Mouse (Mus musculus) liver, embryonic 16.5 days (tissue): ENCODE results near the gene Mbnl1. TPM values are rescaled to one million over a fixed set of nuclear protein-coding genes. Genes with fewer than 3 reads are reported as not detected.

Source experiments
- ATAC-seq: fragments of 200-750 bp; cut with Nextera tagmentation; 2 replicates; pipeline ENCODE4 v1.8.0; 2017; ENCODE audit warnings: low read depth, mild to moderate bottlenecking, moderate number of reproducible peaks, moderate library complexity
- H3K27ac ChIP-seq: fragments of 300-500 bp; sonication (generic); 2 replicates; pipeline ENCODE4 v1.5.1; 2014; ENCODE audit warnings: mild to moderate bottlenecking, low read length
- H3K27me3 ChIP-seq: fragments of 300-500 bp; sonication (generic); 2 replicates; pipeline ENCODE4 v1.6.1; 2014; ENCODE audit warnings: low read depth, low read length, mixed read lengths; ENCODE audit not compliant: control insufficient read depth, insufficient read depth
- H3K36me3 ChIP-seq: fragments of 300-500 bp; sonication (generic); 2 replicates; pipeline ENCODE4 v1.6.1; 2014; ENCODE audit warnings: mild to moderate bottlenecking; ENCODE audit not compliant: control insufficient read depth, insufficient read depth
- H3K4me1 ChIP-seq: fragments of 300-500 bp; sonication (generic); 2 replicates; pipeline ENCODE4 v1.6.1; 2014; ENCODE audit warnings: low read depth, low read length, mixed read lengths; ENCODE audit not compliant: control insufficient read depth
- H3K4me2 ChIP-seq: fragments of 300-500 bp; sonication (generic); 2 replicates; pipeline ENCODE4 v1.6.1; 2014; ENCODE audit warnings: low read depth, low read length, mixed read lengths
- H3K4me3 ChIP-seq: fragments of 300-500 bp; sonication (generic); 2 replicates; pipeline ENCODE4 v1.5.1; 2014; ENCODE audit warnings: low read depth, mild to moderate bottlenecking, low read length
- H3K9ac ChIP-seq: fragments of 300-500 bp; sonication (generic); 2 replicates; pipeline ENCODE4 v1.6.1; 2014; ENCODE audit warnings: low read depth, low read length
- H3K9me3 ChIP-seq: fragments of 300-500 bp; sonication (generic); replicated peaks from 2 replicates; pipeline ENCODE4 v1.6.1; 2016; ENCODE audit warnings: low read length; ENCODE audit not compliant: control insufficient read depth
- WGBS: fragments of 180-500 bp; shearing (Covaris S2); extraction: QIAGEN DNeasy Blood & Tissue Kit; methylation state at CpG from one replicate; pipeline ENCODE4 v1.1.7; 2014; ENCODE audit not compliant: insufficient replicate concordance; 5-methylcytosine and 5-hydroxymethylcytosine counted together
- polyA plus RNA-seq: library from polyadenylated mRNA; unstranded; fragments of >200 nt; fragmentation: Nextera tagmentation; extraction: Ambion mirVana; gene quantifications from 2 replicates; pipeline ENCODE4 v1.2.1, GENCODE M21; 2015

The Mbnl1 gene
- polyA plus RNA-seq, 1 experiment from 2014 or later = 88.7 TPM

DNA sequence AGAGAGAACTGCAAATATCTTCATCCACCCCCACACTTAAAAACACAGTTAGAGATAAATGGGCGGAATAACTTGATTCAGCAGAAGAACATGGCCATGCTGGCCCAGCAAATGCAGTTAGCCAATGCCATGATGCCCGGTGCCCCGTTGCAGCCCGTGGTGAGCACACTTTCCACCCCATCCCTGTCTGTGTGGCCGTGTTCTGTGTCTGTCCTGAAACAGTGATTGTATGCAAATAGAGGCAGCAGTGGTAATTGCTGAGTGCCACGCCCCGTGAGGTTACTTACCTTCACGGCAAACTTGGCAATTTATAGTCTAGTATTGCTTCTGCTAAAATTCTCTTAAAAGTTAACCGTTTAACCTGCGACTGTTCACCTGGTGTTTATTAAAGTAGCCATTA, 123.0 kb downstream of the Mbnl1 start:
- Histone ChIP-seq H3K9me3 (no peaks in the 10 kb centered on the region), H3K27me3 (no peaks in the 10 kb centered on the region), H3K4me1 (peaks cover 5% of the 10 kb centered on the region), H3K36me3 (peaks cover 9% of the 10 kb centered on the region), H3K27ac (no peak overlapping the region), H3K9ac (no peak overlapping the region), H3K4me3 (no peak overlapping the region), H3K4me2 (no peak overlapping the region)
- WGBS = 70% methylated on average over 10 of the region's 10 CpGs
- no peak for ATAC-seq

DNA sequence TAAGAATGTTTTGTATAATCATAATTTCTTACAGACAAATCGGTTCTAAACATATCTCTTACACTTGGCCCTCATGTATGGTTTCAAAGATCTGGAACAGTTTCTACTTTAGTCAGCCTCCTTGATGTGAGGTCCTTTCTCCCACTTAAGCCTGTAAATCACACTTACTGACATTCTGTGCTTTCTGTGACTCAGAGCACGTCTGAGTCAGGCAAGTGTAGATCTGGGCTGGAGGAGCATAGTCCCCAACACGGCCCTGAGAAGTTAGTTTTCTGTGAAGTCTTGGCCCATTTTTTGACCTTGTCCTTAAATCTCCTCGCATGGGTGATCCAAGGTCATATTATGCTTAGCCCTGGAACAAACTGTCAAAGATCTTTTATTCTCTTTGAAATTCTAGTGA, 124.4 kb downstream of the Mbnl1 start:
- Histone ChIP-seq H3K27ac (no peak overlapping the region), H3K4me3 (no peak overlapping the region), H3K27me3 (no peaks in the 10 kb centered on the region), H3K9ac (no peak overlapping the region), H3K4me2 (no peak overlapping the region), H3K36me3 (peaks cover 9% of the 10 kb centered on the region), H3K9me3 (no peaks in the 10 kb centered on the region), H3K4me1 (peaks cover 5% of the 10 kb centered on the region)
- ATAC-seq = no peak
- 74% methylated on average over 4 of the region's 4 CpGs for WGBS

DNA sequence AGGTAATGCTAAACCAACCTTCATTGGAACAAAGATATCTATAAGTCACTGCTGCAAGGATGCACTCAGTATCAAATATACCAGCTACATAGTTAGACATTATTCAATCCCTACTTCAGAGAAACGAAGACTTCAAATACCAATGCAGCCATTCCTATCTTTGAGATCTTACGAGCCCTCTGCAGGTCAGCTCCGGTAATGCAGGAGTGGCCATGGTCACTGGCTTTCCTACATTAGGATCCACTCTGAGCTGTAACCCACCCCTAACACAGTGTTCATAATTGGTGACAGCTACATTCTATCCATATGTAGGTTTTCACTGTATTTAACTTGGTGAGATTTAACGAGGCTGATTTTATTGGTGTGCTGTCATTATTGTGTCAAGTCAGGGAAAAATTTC, 129.1 kb downstream of the Mbnl1 start:
- H3K36me3 ChIP-seq = peaks cover 9% of the 10 kb centered on the region
- 15% methylated on average over 4 of the region's 4 CpGs for WGBS
- no peak overlapping the region for H3K4me2 ChIP-seq
- H3K27ac ChIP-seq = no peak overlapping the region
- no peaks in the 10 kb centered on the region for H3K27me3 ChIP-seq
- H3K9ac ChIP-seq = no peak overlapping the region
- no peaks in the 10 kb centered on the region for H3K9me3 ChIP-seq
- ATAC-seq = no peak
- no peak overlapping the region for H3K4me3 ChIP-seq
- H3K4me1 ChIP-seq = peaks cover 22% of the 10 kb centered on the region

DNA sequence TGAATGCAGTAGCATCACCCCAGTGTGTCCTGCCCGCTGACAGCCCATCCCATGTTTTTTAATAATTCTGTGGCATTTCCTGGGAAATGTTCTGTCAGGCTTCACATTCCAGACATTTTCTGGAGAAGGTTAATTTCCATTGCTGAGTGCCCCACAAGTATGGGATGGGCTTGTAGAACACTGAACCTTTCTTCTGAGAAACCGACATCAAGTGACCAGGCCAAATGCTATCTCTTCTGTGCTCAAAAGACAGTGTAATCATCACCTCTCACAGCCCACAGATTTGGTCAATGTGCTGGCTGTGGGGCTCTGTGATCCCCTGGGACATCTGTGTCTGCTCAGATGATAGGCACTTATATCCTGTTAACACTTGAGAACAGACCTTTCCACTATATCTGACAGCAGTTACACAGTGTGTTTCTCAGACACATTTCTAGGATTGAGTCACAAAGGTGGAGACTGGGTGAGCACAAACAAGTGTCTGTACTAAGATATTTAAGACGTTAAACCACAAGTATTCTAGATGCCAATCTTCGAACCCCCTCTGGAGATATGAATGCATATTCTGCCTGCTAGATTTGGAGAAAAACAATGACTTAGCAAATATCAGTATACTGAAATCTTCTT, 130.4 kb downstream of the Mbnl1 start:
- peak overlapping the region; percentile 44; the same call in 1 of the 2 replicates for H3K4me2 ChIP-seq
- 37% methylated on average over 4 of the region's 4 CpGs for WGBS
- no peak overlapping the region for H3K4me3 ChIP-seq
- H3K9me3 ChIP-seq = no peaks in the 10 kb centered on the region
- no peaks in the 10 kb centered on the region for H3K27me3 ChIP-seq
- peaks cover 26% of the 10 kb centered on the region for H3K4me1 ChIP-seq
- peaks cover 2% of the 10 kb centered on the region for H3K36me3 ChIP-seq
- H3K9ac ChIP-seq = no peak overlapping the region
- peak overlapping the region; percentile 75 for H3K27ac ChIP-seq
- ATAC-seq = peak; percentile 94

DNA sequence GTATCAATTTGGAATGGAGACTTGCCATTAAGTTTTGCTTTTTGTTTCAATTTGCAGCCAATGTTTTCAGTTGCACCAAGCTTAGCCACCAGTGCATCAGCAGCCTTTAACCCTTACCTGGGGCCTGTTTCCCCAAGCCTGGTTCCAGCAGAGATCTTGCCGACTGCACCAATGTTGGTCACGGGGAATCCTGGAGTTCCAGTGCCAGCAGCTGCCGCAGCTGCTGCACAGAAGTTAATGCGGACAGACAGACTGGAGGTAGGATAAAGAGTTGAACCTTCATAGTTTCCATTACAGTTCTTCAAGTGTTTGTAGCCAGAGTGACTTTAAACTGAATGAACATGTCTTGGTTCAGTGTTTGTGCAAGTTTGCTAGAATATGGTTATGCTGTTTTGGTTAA, 131.0 kb downstream of the Mbnl1 start:
- H3K36me3 ChIP-seq = no peaks in the 10 kb centered on the region
- H3K9me3 ChIP-seq = no peaks in the 10 kb centered on the region
- H3K27ac ChIP-seq = peak overlapping the region; percentile 88
- H3K9ac ChIP-seq = no peak overlapping the region
- no peaks in the 10 kb centered on the region for H3K27me3 ChIP-seq
- H3K4me2 ChIP-seq = peak overlapping the region; percentile 44
- ATAC-seq = no peak
- 58% methylated on average over 4 of the region's 4 CpGs for WGBS
- H3K4me1 ChIP-seq = peaks cover 26% of the 10 kb centered on the region
- H3K4me3 ChIP-seq = peak overlapping the region; percentile 8; the same call in 1 of the 2 replicates

GRCm38 (mm10) chr3:60604205-60604604, 131.6 kb downstream of the Mbnl1 start:
- Histone ChIP-seq H3K36me3 (no peaks in the 10 kb centered on the region), H3K9me3 (no peaks in the 10 kb centered on the region), H3K4me2 (peak overlapping the region; percentile 44; the same call in 1 of the 2 replicates), H3K4me3 (no peak overlapping the region), H3K27me3 (no peaks in the 10 kb centered on the region), H3K27ac (peak overlapping the region; percentile 88; the same call in 1 of the 2 replicates), H3K4me1 (peaks cover 26% of the 10 kb centered on the region), H3K9ac (no peak overlapping the region)
- no peak for ATAC-seq
- WGBS = 20% methylated on average over 6 of the region's 6 CpGs

DNA sequence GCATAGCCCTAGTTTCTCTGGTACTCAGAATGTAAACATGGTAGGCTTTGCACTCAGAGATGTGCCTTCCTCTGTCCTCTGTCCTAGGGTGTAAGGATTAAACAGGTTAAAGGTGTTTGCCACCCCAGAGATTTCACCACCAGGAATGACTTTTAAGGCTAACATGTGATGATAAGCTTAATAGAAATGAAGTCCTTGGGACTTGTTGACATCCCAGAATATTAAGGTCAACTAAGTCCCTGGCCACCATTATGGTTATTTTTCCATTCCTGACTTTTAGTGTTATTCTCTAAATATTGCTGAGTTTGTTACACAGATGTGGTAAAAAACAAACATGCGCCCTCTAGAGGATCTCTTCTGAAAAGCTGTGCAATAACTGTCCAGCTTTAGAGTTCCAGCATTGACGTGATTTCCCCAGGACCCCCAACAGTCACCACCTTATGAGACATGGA, 136.3 kb downstream of the Mbnl1 start:
- no peaks in the 10 kb centered on the region for H3K9me3 ChIP-seq
- no peak overlapping the region for H3K27ac ChIP-seq
- H3K27me3 ChIP-seq = no peaks in the 10 kb centered on the region
- no peak overlapping the region for H3K9ac ChIP-seq
- H3K4me1 ChIP-seq = peaks cover 10% of the 10 kb centered on the region
- ATAC-seq = 0 out of 2 replicates have a peak, but pooled peaks have one; percentile 20
- 11% methylated on average over 2 of the region's 2 CpGs for WGBS
- peaks cover 3% of the 10 kb centered on the region for H3K36me3 ChIP-seq
- H3K4me3 ChIP-seq = no peak overlapping the region
- H3K4me2 ChIP-seq = no peak overlapping the region

DNA sequence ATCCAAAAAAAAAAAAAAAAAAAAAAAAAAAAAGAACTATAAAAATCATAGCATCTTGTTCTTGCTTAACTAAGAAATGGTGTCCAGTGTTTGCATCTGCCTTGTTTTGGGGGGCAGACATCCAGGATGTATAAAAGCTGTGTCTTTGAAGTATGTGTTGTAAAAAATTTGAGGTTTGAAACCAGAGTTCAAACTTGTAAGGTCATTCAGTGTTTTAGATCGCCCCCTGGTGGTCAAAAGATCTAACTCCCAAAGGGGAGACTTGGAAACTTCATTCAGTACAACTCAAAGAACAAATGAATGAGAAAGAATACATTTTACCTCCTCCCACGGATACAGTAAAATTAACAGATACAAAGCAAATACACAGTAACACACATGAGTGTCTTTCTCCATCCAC, 139.2 kb downstream of the Mbnl1 start:
- Histone ChIP-seq H3K9ac (no peak overlapping the region), H3K36me3 (peaks cover 9% of the 10 kb centered on the region), H3K4me2 (no peak overlapping the region), H3K9me3 (no peaks in the 10 kb centered on the region), H3K4me3 (no peak overlapping the region), H3K27ac (no peak overlapping the region), H3K4me1 (peaks cover 3% of the 10 kb centered on the region), H3K27me3 (no peaks in the 10 kb centered on the region)
- no peak for ATAC-seq
- WGBS = 19% methylated on average over 2 of the region's 2 CpGs

- 79% methylated on average over 7 of the region's 7 CpGs for WGBS
- no peaks in the 10 kb centered on the region; the same call in none of the 2 replicates for H3K4me1 ChIP-seq
- no peak overlapping the region for H3K9ac ChIP-seq
- no peak overlapping the region for H3K27ac ChIP-seq
- H3K4me3 ChIP-seq = no peak overlapping the region
- peaks cover 9% of the 10 kb centered on the region for H3K36me3 ChIP-seq
- no peak overlapping the region for H3K4me2 ChIP-seq
- no peak for ATAC-seq
- H3K27me3 ChIP-seq = no peaks in the 10 kb centered on the region
- H3K9me3 ChIP-seq = no peaks in the 10 kb centered on the region
Measured at GRCm38 (mm10) chr3:60613121-60613520, 140.5 kb downstream of the Mbnl1 start.
